Mouse (Mus musculus) kidney, postnatal 4 days (tissue): Measurements from ENCODE around the gene Exph5.

Experiments used
- DNase-seq, 2 experiments: peaks; one replicate each; pipeline ENCODE4 v3.0.0; 2021; ENCODE audit warnings: mixed read lengths in 2 of 2

The Exph5 gene

GRCm38 (mm10) chr9:53375907-53376306, 74.4 kb downstream of the Exph5 start:
- DNase-seq: no peak

- no peak for DNase-seq
Measured at GRCm38 (mm10) chr9:53376820-53377219, 75.3 kb downstream of the Exph5 start.

- DNase-seq: no peak
Measured at GRCm38 (mm10) chr9:53377597-53377996, 76.1 kb downstream of the Exph5 start.

GRCm38 (mm10) chr9:53378171-53378570, 76.7 kb downstream of the Exph5 start:
- DNase-seq: no peak

- no peak for DNase-seq
Measured at GRCm38 (mm10) chr9:53380595-53380994, 79.1 kb downstream of the Exph5 start.

- no peak for DNase-seq
Measured at GRCm38 (mm10) chr9:53381113-53381615, 79.7 kb downstream of the Exph5 start.

GRCm38 (mm10) chr9:53383951-53384866, 82.7 kb downstream of the Exph5 start, which contains the start of gene Kdelc2:
Kdelc2 (plus strand) TSS chr9:53384025.
- DNase-seq: peak; percentile 82 to 91

GRCm38 (mm10) chr9:53384873-53385272, 83.4 kb downstream of the Exph5 start:
- no peak for DNase-seq

- DNase-seq: no peak
Measured at GRCm38 (mm10) chr9:53387431-53387830, 86.0 kb downstream of the Exph5 start.

- DNase-seq: no peak
Measured at GRCm38 (mm10) chr9:53389109-53389508, 87.6 kb downstream of the Exph5 start.

GRCm38 (mm10) chr9:53390136-53390535, 88.7 kb downstream of the Exph5 start:
- DNase-seq: no peak

GRCm38 (mm10) chr9:53397685-53398387, 96.4 kb downstream of the Exph5 start:
- no peak for DNase-seq

- peak; percentile 72 to 79 for DNase-seq
Measured at GRCm38 (mm10) chr9:53398388-53398700, 96.9 kb downstream of the Exph5 start.

GRCm38 (mm10) chr9:53399537-53399936, 98.1 kb downstream of the Exph5 start:
- DNase-seq: no peak

- no peak for DNase-seq
Measured at GRCm38 (mm10) chr9:53400696-53401095, 99.2 kb downstream of the Exph5 start.

- no peak for DNase-seq
Measured at GRCm38 (mm10) chr9:53401146-53401545, 99.7 kb downstream of the Exph5 start.

GRCm38 (mm10) chr9:53402291-53402711, 100.8 kb downstream of the Exph5 start, which contains the start of gene 4930550C14Rik:
4930550C14Rik (plus strand) TSS chr9:53402325.
- peak; percentile 69 to 82 for DNase-seq

- DNase-seq: peak; percentile 35 to 62
Measured at GRCm38 (mm10) chr9:53402991-53403390, 101.5 kb downstream of the Exph5 start.

- DNase-seq: no peak
Measured at GRCm38 (mm10) chr9:53404050-53404752, 102.7 kb downstream of the Exph5 start.

- peak; percentile 86 to 89 for DNase-seq
Measured at GRCm38 (mm10) chr9:53404753-53405722, 103.6 kb downstream of the Exph5 start.

GRCm38 (mm10) chr9:53408548-53408947, 107.1 kb downstream of the Exph5 start:
- no peak for DNase-seq

- DNase-seq: no peak
Measured at GRCm38 (mm10) chr9:53408953-53409361, 107.5 kb downstream of the Exph5 start.
